Mouse (Mus musculus) forebrain, embryonic 16.5 days (tissue): Measurements from ENCODE around the gene Rfx1. TPM values are rescaled to one million over a fixed set of nuclear protein-coding genes. Genes with fewer than 3 reads are reported as not detected.
A peak's percentile ranks its signal among the peaks of the same experiment; 100 is the strongest.

ENCODE experiments used
- ATAC-seq: fragments of 200-750 bp; cut with Nextera tagmentation; 2 replicates; pipeline ENCODE4 v1.8.0; 2017; ENCODE audit warnings: mild to moderate bottlenecking, moderate library complexity
- H3K27ac ChIP-seq: fragments of 300-500 bp; sonication (generic); 2 replicates; pipeline ENCODE4 v1.5.1; 2014; ENCODE audit warnings: low read length, control low read depth
- H3K27me3 ChIP-seq: fragments of 300-500 bp; sonication (generic); replicated peaks from 2 replicates; pipeline ENCODE4 v1.6.1; 2014; ENCODE audit warnings: low read length; ENCODE audit not compliant: control insufficient read depth, insufficient read depth
- H3K36me3 ChIP-seq: fragments of 300-500 bp; sonication (generic); 2 replicates; pipeline ENCODE4 v1.6.1; 2014; ENCODE audit not compliant: control insufficient read depth, insufficient read depth
- H3K4me1 ChIP-seq: fragments of 300-500 bp; sonication (generic); replicated peaks from 2 replicates; pipeline ENCODE4 v1.6.1; 2014; ENCODE audit warnings: low read length; ENCODE audit not compliant: control insufficient read depth, insufficient read depth
- H3K4me2 ChIP-seq: fragments of 300-500 bp; sonication (generic); 2 replicates; pipeline ENCODE4 v1.6.1; 2014; ENCODE audit warnings: mild to moderate bottlenecking, low read length, control low read depth
- H3K4me3 ChIP-seq: fragments of 300-500 bp; sonication (generic); replicated peaks from 2 replicates; pipeline ENCODE4 v1.5.1; 2014; ENCODE audit warnings: mild to moderate bottlenecking, low read length, control low read depth
- H3K9ac ChIP-seq: fragments of 300-500 bp; sonication (generic); replicated peaks from 2 replicates; pipeline ENCODE4 v1.6.1; 2014; ENCODE audit warnings: low read depth, low read length, control low read depth
- H3K9me3 ChIP-seq: fragments of 300-500 bp; sonication (generic); 2 replicates; pipeline ENCODE4 v1.6.1; 2016; ENCODE audit warnings: low read length; ENCODE audit not compliant: control insufficient read depth
- WGBS: fragments of 180-500 bp; shearing (Covaris S2); extraction: QIAGEN DNeasy Blood & Tissue Kit; methylation state at CpG from one replicate; pipeline ENCODE4 v1.1.7; 2014; 5-methylcytosine and 5-hydroxymethylcytosine counted together
- polyA plus RNA-seq: library from polyadenylated mRNA; unstranded; fragments of >200 nt; fragmentation: Nextera tagmentation; extraction: Ambion mirVana; gene quantifications from 2 replicates; pipeline ENCODE4 v1.2.1, GENCODE M21; 2015

The Rfx1 gene
- polyA plus RNA-seq, 1 experiment from 2014 or later = 11.3 TPM

- H3K9me3 ChIP-seq = no peaks in the 10 kb centered on the region
- no peak overlapping the region for H3K4me3 ChIP-seq
- H3K4me2 ChIP-seq = no peak overlapping the region
- no peak overlapping the region for H3K27ac ChIP-seq
- WGBS = 91% methylated on average over 5 of the region's 5 CpGs
- no peak for ATAC-seq
- peaks cover 10% of the 10 kb centered on the region; the same call in 1 of the 2 replicates for H3K4me1 ChIP-seq
- H3K27me3 ChIP-seq = peaks cover 11% of the 10 kb centered on the region
- no peak overlapping the region for H3K9ac ChIP-seq
- no peaks in the 10 kb centered on the region for H3K36me3 ChIP-seq
These were observed 37.4 kb upstream of the Rfx1 start for GRCm38 (mm10) chr8:84029272-84029671.

- Histone ChIP-seq H3K4me1 (no peaks in the 10 kb centered on the region), H3K9ac (no peak overlapping the region), H3K9me3 (no peaks in the 10 kb centered on the region), H3K36me3 (no peaks in the 10 kb centered on the region), H3K4me3 (no peak overlapping the region), H3K27me3 (peaks cover 4% of the 10 kb centered on the region; the same call in 1 of the 2 replicates), H3K27ac (no peak overlapping the region), H3K4me2 (no peak overlapping the region)
- WGBS = 79% methylated on average over 4 of the region's 4 CpGs
- no peak for ATAC-seq
These were observed 33.9 kb upstream of the Rfx1 start for GRCm38 (mm10) chr8:84032777-84033176.

GRCm38 (mm10) chr8:84038015-84038414, 28.6 kb upstream of the Rfx1 start:
- H3K4me2 ChIP-seq = no peak overlapping the region
- H3K4me3 ChIP-seq = no peak overlapping the region
- H3K9ac ChIP-seq = no peak overlapping the region
- H3K9me3 ChIP-seq = no peaks in the 10 kb centered on the region
- no peak overlapping the region for H3K27ac ChIP-seq
- ATAC-seq = no peak
- 79% methylated on average over 5 of the region's 5 CpGs for WGBS
- H3K4me1 ChIP-seq = peaks cover 12% of the 10 kb centered on the region
- peaks cover 20% of the 10 kb centered on the region for H3K27me3 ChIP-seq
- no peaks in the 10 kb centered on the region for H3K36me3 ChIP-seq

- WGBS = 5% methylated on average over 5 of the region's 5 CpGs
- Histone ChIP-seq H3K9me3 (no peaks in the 10 kb centered on the region), H3K4me1 (peaks cover 14% of the 10 kb centered on the region), H3K36me3 (no peaks in the 10 kb centered on the region), H3K4me3 (no peak overlapping the region), H3K27ac (no peak overlapping the region), H3K4me2 (no peak overlapping the region), H3K9ac (no peak overlapping the region), H3K27me3 (peaks cover 29% of the 10 kb centered on the region)
- ATAC-seq = 0 out of 2 replicates have a peak, but pooled peaks have one; percentile 23
These were observed 27.6 kb upstream of the Rfx1 start for GRCm38 (mm10) chr8:84039050-84039449.

- 3% methylated on average over 40 of the region's 40 CpGs for WGBS
- peaks cover 36% of the 10 kb centered on the region for H3K27me3 ChIP-seq
These were observed 24.3 kb upstream of the Rfx1 start, which contains the start of gene Il27ra for GRCm38 (mm10) chr8:84042066-84042947. Il27ra (minus strand) TSS chr8:84042589.

GRCm38 (mm10) chr8:84042948-84043342, 23.7 kb upstream of the Rfx1 start:
- H3K27ac ChIP-seq = no peak overlapping the region
- no peak overlapping the region; the same call in 1 of the 2 replicates for H3K4me2 ChIP-seq
- no peak overlapping the region for H3K9ac ChIP-seq
- no peak for ATAC-seq
- H3K9me3 ChIP-seq = no peaks in the 10 kb centered on the region
- H3K36me3 ChIP-seq = no peaks in the 10 kb centered on the region
- H3K4me1 ChIP-seq = peaks cover 16% of the 10 kb centered on the region
- WGBS = 28% methylated on average over 12 of the region's 12 CpGs
- no peak overlapping the region for H3K4me3 ChIP-seq
- H3K27me3 ChIP-seq = peaks cover 36% of the 10 kb centered on the region

More at GRCm38 (mm10) chr8:84042066-84042947, 24.3 kb upstream of the Rfx1 start, which contains the start of gene Il27ra:
- Histone ChIP-seq H3K4me1 (peaks cover 16% of the 10 kb centered on the region), H3K36me3 (no peaks in the 10 kb centered on the region), H3K4me2 (peak within 1 kb of the TSS; percentile 58), H3K9me3 (no peaks in the 10 kb centered on the region), H3K4me3 (peak within 1 kb of the TSS; percentile 36), H3K27ac (no peak within 1 kb of the TSS), H3K9ac (peak within 1 kb of the TSS; percentile 53)
- peak; percentile 47; the same call in 1 of the 2 replicates for ATAC-seq

GRCm38 (mm10) chr8:84044103-84044502, 22.5 kb upstream of the Rfx1 start:
- H3K9ac ChIP-seq = no peak overlapping the region
- H3K4me2 ChIP-seq = no peak overlapping the region
- H3K27ac ChIP-seq = no peak overlapping the region
- no peaks in the 10 kb centered on the region for H3K9me3 ChIP-seq
- no peaks in the 10 kb centered on the region for H3K36me3 ChIP-seq
- H3K4me3 ChIP-seq = no peak overlapping the region
- H3K27me3 ChIP-seq = peaks cover 33% of the 10 kb centered on the region
- ATAC-seq = no peak
- 1% methylated on average over 7 of the region's 7 CpGs for WGBS
- peaks cover 16% of the 10 kb centered on the region for H3K4me1 ChIP-seq

- no peak within 1 kb of the TSS for H3K27ac ChIP-seq
These were observed 21.7 kb upstream of the Rfx1 start, which contains the start of gene Rln3 for GRCm38 (mm10) chr8:84044900-84045299. Rln3 (minus strand) TSS chr8:84045000.

GRCm38 (mm10) chr8:84046505-84046904, 20.1 kb upstream of the Rfx1 start:
- Histone ChIP-seq H3K36me3 (no peaks in the 10 kb centered on the region), H3K9me3 (no peaks in the 10 kb centered on the region), H3K4me2 (no peak overlapping the region), H3K4me1 (peaks cover 16% of the 10 kb centered on the region), H3K4me3 (no peak overlapping the region), H3K9ac (no peak overlapping the region), H3K27ac (no peak overlapping the region), H3K27me3 (peaks cover 33% of the 10 kb centered on the region)
- WGBS = 82% methylated on average over 3 of the region's 3 CpGs
- no peak for ATAC-seq

More at GRCm38 (mm10) chr8:84044900-84045299, 21.7 kb upstream of the Rfx1 start, which contains the start of gene Rln3:
- WGBS = 12% methylated on average over 9 of the region's 9 CpGs
- H3K27me3 ChIP-seq = peaks cover 33% of the 10 kb centered on the region
- H3K9me3 ChIP-seq = no peaks in the 10 kb centered on the region
- peaks cover 16% of the 10 kb centered on the region for H3K4me1 ChIP-seq
- no peak within 1 kb of the TSS for H3K9ac ChIP-seq
- no peak within 1 kb of the TSS for H3K4me2 ChIP-seq
- no peak within 1 kb of the TSS for H3K4me3 ChIP-seq
- ATAC-seq = no peak
- H3K36me3 ChIP-seq = no peaks in the 10 kb centered on the region
